Mouse (Mus musculus) ovary, postnatal 36 days (tissue): Measurements from ENCODE around the gene Pebp1.

Source experiments
- DNase-seq: peaks from one replicate; pipeline ENCODE4 v3.0.0; 2022; ENCODE audit warnings: low spot score, mixed read lengths

The Pebp1 gene

DNA sequence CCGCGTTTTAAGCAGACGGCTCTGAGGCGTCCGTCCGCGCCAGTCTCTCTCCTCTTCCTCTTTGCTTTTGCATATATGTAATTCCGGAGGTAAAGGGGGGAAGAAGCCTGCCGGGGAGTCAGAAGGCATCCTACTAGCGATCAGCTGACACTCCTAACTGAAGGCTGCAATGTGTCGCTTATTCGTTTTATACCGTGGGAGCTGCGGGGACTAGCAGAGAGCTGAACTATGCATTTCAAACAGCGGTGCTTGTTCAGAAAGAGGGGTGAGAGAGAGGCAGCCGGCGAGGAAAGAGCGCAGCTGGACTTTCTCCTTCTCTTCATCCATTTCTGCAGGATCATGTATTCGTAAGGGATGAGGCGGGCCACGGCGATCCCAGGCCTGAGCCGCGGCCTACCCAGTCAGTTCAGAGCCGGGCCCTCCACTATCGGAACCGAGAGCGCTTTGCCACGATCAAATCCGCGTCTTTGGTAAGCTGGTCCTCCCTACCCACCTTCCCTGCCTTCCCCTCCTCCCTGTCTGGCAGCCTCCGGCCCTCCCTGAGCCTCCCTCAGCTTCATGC, 46.6 kb downstream of the Pebp1 start:
- DNase-seq = peak; percentile 16

DNA sequence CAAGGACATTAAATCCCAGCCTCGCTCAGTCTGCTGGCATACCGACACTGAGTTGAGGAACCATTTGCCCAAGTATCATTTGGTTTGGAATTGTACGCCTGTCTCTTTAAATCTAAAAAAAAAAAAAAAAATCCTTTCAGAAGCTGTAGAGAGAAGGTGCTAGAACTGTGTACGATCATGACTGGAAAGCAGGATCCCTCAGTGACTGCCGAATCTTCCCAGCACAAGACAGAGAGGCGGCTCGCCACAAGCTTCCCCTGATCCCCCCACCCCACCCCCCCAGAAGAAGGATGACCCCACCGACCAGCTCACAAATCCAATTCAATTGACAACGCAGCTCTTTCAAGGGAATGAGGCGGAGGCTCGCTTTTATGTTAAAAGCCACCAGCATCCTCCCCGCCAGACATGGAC, 47.1 kb downstream of the Pebp1 start:
- DNase-seq = no peak

DNA sequence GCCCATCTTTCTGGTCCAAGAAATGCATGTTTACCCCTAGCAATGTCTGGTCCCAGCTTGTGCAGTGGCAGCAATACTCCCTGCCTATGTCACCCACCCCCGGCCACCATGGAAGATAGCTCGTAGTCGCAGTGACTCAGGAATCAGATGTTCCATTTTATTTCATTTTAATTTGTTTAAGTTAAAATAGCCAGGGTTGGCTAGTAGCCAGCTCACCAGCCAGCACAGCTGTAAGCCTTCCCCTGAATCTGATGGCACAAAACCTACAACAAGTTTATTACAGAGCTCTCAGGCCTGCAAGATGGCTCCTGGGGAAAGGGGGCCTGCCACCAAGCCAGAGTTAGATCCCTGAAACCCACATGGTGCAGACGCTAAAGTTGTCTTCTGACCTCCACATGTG, 48.3 kb downstream of the Pebp1 start:
- no peak for DNase-seq

DNA sequence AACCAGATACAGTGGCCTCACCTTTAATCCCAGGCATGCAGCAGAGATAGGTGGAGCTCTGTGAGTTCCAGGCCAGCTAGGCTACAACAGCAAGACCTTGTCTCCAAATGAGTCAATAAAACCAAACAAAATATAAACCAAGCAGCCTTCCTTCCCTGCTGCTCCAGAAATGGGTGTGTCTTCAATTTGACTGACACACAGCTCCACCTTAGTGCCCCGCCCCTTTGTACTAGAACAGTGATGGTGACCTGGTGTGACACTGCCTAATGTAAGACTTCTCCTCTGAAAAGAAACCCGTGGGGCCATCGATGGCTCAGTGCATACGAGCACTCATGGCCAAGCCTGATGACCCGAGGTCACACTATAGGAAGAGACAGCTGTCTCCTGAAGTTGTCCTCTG, 50.9 kb downstream of the Pebp1 start:
- no peak for DNase-seq
